Mouse (Mus musculus): Measurements from ENCODE around the gene Loxl3. TPM values are rescaled to one million over a fixed set of nuclear protein-coding genes. Genes with fewer than 3 reads are reported as not detected.

Gene Loxl3
- polyA plus RNA-seq (2015; fragmentation: Nextera tagmentation; extraction: Ambion mirVana): 4.1 and 4.7 TPM in 2 replicates

DNA sequence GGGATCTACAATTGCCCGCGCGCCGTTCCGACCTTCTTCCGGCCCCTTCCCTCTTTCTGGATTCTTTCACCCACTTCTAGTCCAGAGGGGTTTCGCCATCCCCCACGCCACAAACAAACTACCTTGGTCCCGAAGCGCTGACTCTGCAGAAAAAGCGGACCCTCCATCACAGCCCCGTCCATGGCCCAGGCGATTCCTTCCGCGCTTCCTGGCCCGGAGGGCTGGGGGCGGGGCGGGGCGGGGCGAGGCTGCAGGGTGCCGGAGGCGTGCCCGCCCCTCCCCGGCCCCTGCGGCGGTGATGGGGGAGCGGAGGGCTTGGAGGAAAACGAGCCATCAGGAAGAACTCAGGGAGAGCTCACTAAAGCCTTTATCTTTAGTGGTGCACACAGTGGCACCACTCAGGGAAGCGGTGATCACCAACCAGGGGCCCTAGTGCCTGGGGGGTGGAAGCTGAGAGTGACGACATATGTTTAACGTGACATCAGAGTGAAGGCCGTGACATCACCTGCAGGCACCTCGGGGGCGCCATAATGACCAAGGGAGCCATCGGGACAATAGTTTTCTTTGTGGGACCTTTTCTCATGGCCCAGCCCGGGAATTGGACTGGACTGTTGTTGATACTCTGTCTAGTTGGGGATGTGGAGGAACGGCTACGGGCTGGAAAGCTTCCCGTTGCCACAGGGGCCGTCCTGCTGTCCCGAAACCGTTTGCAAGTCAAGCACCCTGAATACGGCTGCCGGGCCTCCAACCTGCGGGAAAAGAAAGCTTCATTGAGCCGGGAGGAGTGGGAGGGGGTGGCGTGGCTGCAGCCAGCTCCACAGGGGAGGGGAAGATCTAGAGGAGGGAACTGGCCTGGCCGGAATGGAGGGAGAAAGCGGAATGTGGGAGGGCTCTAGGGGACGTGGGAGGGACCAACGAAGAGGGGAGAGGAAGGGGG lies at the start of gene Loxl3, which contains the start of gene Dok1:
Gene Loxl3 (plus strand): TSS at position 925 of the 937 bp plus-strand sequence.
Gene Dok1 (minus strand): TSS at position 223 of the 937 bp plus-strand sequence.
- Histone ChIP-seq H3K9ac (ENCODE audit: low read depth, low read length) (peak within 1 kb of the TSS; percentile 55), H3K9me3 (ENCODE audit: control insufficient read depth) (no peaks in the 10 kb centered on the region), H3K27me3 (replicated peaks; ENCODE audit: control insufficient read depth, insufficient read depth, low read length) (no peaks in the 10 kb centered on the region; the same call in 1 of the 2 replicates), H3K27ac (ENCODE audit: low read depth, low read length) (peak within 1 kb of the TSS; percentile 46; the same call in 1 of the 2 replicates), H3K36me3 (ENCODE audit: control insufficient read depth, insufficient read depth) (peaks cover 10% of the 10 kb centered on the region; the same call in 1 of the 2 replicates), H3K4me1 (replicated peaks; ENCODE audit: control insufficient read depth, insufficient read depth, low read length) (no peaks in the 10 kb centered on the region), H3K4me2 (replicated peaks; ENCODE audit: low read depth) (peak within 1 kb of the TSS; percentile 90), H3K4me3 (ENCODE audit: low read depth, low read length) (peak within 1 kb of the TSS; percentile 76)
- peak; percentile 77 for ATAC-seq
- no peak for TF ChIP-seq CTCF (IDR thresholded peaks at IDR 0.05; ENCODE audit: low read depth)
- 0% methylated on average over 51 of the region's 51 CpGs for WGBS

DNA sequence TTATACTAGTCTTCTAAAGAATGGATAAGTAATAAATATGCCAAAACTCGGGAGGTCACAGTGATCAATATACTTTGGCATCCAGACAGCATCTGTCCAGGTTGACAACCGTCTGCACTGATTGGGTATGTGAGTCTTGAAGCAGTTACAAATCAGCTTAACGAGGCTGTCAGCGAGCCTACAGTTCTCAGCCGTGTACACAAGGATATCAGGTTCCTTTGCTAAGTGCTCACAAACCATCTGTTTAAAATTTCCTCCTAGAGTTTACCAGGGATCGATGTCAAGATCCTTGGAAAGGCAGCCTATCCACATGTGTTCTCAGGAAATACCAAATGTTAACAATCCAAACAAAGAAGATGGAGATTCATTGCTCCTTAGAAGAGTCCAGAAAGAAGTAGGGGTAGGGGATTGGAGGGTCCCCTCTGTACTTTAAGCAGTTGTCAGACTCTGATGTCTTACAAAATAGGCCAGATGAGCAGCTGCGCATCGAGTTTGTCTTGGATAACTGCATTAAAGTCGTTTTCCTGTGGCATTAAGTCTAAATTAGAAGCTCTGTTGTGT lies 46.5 kb upstream of the Loxl3 start:
- WGBS: 24% methylated on average over 9 of the region's 9 CpGs
- no peaks in the 10 kb centered on the region for H3K36me3 ChIP-seq (ENCODE audit: control insufficient read depth, insufficient read depth)
- no peaks in the 10 kb centered on the region for H3K4me1 ChIP-seq (replicated peaks; ENCODE audit: control insufficient read depth, insufficient read depth, low read length)
- no peaks in the 10 kb centered on the region for H3K27me3 ChIP-seq (replicated peaks; ENCODE audit: control insufficient read depth, insufficient read depth, low read length)
- TF ChIP-seq CTCF (IDR thresholded peaks at IDR 0.05; ENCODE audit: low read depth): no peak
- ATAC-seq: no peak
- H3K4me3 ChIP-seq (ENCODE audit: low read depth, low read length): no peak overlapping the region
- H3K9ac ChIP-seq (ENCODE audit: low read depth, low read length): no peak overlapping the region
- H3K4me2 ChIP-seq (replicated peaks; ENCODE audit: low read depth): no peak overlapping the region
- H3K27ac ChIP-seq (ENCODE audit: low read depth, low read length): no peak overlapping the region
- H3K9me3 ChIP-seq (ENCODE audit: control insufficient read depth): no peaks in the 10 kb centered on the region

DNA sequence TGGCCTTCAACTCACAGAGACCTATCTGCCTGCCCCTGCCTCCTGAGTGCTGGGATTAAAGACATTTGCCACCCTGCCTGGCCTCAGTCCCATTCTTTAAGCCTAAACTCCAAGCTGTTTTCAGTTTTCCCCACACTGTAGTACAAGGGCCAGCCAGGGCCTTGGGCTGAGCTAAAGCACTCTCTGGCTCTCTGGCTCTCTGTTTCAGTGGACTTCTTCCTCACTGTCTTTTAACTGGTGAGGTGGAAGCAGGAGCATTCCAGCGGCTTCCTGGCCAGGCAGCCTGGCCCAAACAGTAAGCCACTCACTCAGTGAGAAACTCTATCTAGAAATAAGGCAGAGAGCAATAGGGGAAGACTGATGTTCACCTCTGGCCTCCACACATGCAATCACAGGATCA lies 40.3 kb upstream of the Loxl3 start:
- Histone ChIP-seq H3K4me2 (replicated peaks; ENCODE audit: low read depth) (no peak overlapping the region), H3K27ac (ENCODE audit: low read depth, low read length) (no peak overlapping the region), H3K9ac (ENCODE audit: low read depth, low read length) (no peak overlapping the region), H3K4me1 (replicated peaks; ENCODE audit: control insufficient read depth, insufficient read depth, low read length) (no peaks in the 10 kb centered on the region), H3K4me3 (ENCODE audit: low read depth, low read length) (no peak overlapping the region), H3K36me3 (ENCODE audit: control insufficient read depth, insufficient read depth) (no peaks in the 10 kb centered on the region), H3K9me3 (ENCODE audit: control insufficient read depth) (no peaks in the 10 kb centered on the region), H3K27me3 (replicated peaks; ENCODE audit: control insufficient read depth, insufficient read depth, low read length) (no peaks in the 10 kb centered on the region)
- WGBS: 35% methylated on average over 1 of the region's 1 CpGs
- ATAC-seq: no peak
- TF ChIP-seq CTCF (IDR thresholded peaks at IDR 0.05; ENCODE audit: low read depth): no peak

DNA sequence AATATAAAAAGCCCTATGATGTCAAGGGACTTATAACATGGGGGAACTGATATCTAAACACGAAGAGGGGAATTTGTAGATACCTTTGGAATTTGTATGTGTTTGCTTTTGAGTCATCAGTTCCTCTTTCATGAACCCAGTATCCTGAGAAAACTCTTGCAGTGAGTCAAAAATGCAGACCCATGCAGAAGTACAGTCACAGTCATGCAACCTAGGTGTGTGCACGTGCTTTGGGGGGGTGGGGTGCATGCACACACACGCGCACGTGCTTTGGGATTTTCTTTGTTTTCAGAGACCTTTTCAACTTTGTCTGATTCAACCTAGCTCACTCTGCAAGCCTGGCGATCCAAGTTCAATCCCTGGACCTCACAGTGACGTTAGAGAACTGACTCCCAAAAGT lies 39.6 kb upstream of the Loxl3 start:
- Histone ChIP-seq H3K4me2 (replicated peaks; ENCODE audit: low read depth) (no peak overlapping the region), H3K27me3 (replicated peaks; ENCODE audit: control insufficient read depth, insufficient read depth, low read length) (no peaks in the 10 kb centered on the region), H3K4me3 (ENCODE audit: low read depth, low read length) (no peak overlapping the region), H3K36me3 (ENCODE audit: control insufficient read depth, insufficient read depth) (no peaks in the 10 kb centered on the region), H3K27ac (ENCODE audit: low read depth, low read length) (no peak overlapping the region), H3K9me3 (ENCODE audit: control insufficient read depth) (no peaks in the 10 kb centered on the region), H3K9ac (ENCODE audit: low read depth, low read length) (no peak overlapping the region), H3K4me1 (replicated peaks; ENCODE audit: control insufficient read depth, insufficient read depth, low read length) (no peaks in the 10 kb centered on the region)
- WGBS: 64% methylated on average over 7 of the region's 7 CpGs
- no peak for ATAC-seq
- no peak for TF ChIP-seq CTCF (IDR thresholded peaks at IDR 0.05; ENCODE audit: low read depth)

DNA sequence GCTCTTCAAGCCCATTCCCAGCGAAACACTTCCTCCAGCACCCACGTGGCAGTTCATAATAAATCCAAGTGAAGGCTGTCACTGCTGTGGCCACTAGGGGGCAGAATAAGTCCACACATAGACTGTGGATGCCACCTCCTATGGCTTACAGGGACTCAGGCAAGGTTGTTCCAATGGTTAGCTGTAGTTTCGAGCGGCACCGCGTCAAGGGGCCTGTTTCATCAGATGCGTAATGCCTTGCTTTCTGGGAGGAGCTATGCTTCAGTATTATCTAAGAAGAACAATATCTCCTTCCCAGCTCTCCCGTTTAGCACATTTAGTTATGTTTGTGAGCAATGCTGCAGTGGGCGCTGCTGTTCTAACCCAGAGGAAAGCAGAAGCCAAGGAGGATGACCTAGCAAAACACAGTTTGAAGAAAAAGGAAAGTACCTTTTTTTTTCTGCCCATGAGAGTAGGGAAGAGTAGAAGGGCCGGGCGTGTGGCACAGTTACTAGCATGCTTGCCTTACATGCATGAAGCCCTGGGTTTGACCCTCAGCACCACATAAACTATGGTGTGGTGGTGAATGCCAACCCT lies 37.1 kb upstream of the Loxl3 start:
- Histone ChIP-seq H3K9me3 (ENCODE audit: control insufficient read depth) (no peaks in the 10 kb centered on the region), H3K4me3 (ENCODE audit: low read depth, low read length) (no peak overlapping the region), H3K4me2 (replicated peaks; ENCODE audit: low read depth) (peak overlapping the region; percentile 38), H3K9ac (ENCODE audit: low read depth, low read length) (no peak overlapping the region), H3K4me1 (replicated peaks; ENCODE audit: control insufficient read depth, insufficient read depth, low read length) (no peaks in the 10 kb centered on the region), H3K36me3 (ENCODE audit: control insufficient read depth, insufficient read depth) (no peaks in the 10 kb centered on the region), H3K27ac (ENCODE audit: low read depth, low read length) (no peak overlapping the region), H3K27me3 (replicated peaks; ENCODE audit: control insufficient read depth, insufficient read depth, low read length) (no peaks in the 10 kb centered on the region)
- ATAC-seq: peak; percentile 92
- peak; percentile 97 for TF ChIP-seq CTCF (IDR thresholded peaks at IDR 0.05; ENCODE audit: low read depth)
- whole genome bisulfite sequencing: 9% methylated on average over 11 of the region's 11 CpGs

DNA sequence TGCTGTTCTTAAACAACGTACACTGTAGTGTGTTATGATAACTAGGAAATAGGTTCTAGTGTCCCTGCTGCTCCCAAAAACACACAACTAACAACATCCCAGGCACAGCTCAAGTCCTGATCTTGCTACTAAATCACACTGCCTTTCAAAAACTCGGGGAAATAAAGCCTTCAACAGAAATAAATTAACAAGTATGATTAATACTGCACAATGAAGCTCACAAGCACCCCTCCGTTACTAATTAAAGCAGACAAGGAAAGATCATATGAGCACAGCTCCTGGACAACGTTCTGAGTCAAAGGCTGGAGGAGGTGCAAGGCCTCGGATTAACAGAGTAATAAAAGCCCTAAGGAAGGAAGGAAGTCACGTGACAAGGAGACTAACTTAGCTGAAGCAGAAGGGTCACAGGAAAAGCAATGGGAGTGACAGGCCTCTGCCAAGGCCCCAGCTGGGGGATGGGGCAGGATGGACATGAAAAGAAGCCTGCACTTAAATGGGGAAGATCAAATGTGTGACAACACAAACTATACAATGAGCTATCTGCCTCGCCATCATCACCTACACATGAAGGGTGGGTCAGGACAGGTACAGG lies 36.4 kb upstream of the Loxl3 start:
- no peaks in the 10 kb centered on the region for H3K27me3 ChIP-seq (replicated peaks; ENCODE audit: control insufficient read depth, insufficient read depth, low read length)
- H3K4me3 ChIP-seq (ENCODE audit: low read depth, low read length): no peak overlapping the region
- no peaks in the 10 kb centered on the region for H3K9me3 ChIP-seq (ENCODE audit: control insufficient read depth)
- WGBS: 35% methylated on average over 7 of the region's 7 CpGs
- H3K4me1 ChIP-seq (replicated peaks; ENCODE audit: control insufficient read depth, insufficient read depth, low read length): no peaks in the 10 kb centered on the region
- no peaks in the 10 kb centered on the region for H3K36me3 ChIP-seq (ENCODE audit: control insufficient read depth, insufficient read depth)
- no peak for TF ChIP-seq CTCF (IDR thresholded peaks at IDR 0.05; ENCODE audit: low read depth)
- H3K9ac ChIP-seq (ENCODE audit: low read depth, low read length): no peak overlapping the region
- H3K4me2 ChIP-seq (replicated peaks; ENCODE audit: low read depth): no peak overlapping the region
- ATAC-seq: no peak
- no peak overlapping the region; the same call in 1 of the 2 replicates for H3K27ac ChIP-seq (ENCODE audit: low read depth, low read length)

Measured in intestine, postnatal 0 days (tissue).